Mouse (Mus musculus): Measurements from ENCODE around the gene Ccdc157.

Gene Ccdc157

DNA sequence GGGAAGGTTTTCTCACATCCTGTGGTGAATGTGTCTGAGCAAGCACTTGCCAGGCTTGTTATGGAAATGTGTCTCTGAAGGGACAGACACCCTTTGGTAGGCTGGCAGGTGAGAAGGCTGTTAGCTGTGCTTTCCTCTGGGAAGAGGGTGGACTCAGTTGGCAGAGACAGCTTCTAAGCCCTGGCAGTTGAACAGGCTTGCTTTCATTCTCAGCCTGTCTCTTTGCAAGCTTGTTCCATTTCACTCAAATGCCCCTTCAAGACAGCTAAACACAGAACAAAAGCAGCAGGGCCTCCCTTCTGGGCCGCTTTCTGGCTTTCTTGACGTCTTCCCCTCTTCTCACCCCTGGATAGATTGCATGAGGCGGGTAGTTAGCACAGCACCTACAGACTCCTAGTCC, 60.6 kb downstream of the Ccdc157 start:
- no peak for DNase-seq (ENCODE audit: low spot score)

GRCm38 (mm10) chr11:4098816-4099215, 61.3 kb downstream of the Ccdc157 start:
- no peak for DNase-seq (ENCODE audit: low spot score)

GRCm38 (mm10) chr11:4098120-4098519, 62.0 kb downstream of the Ccdc157 start:
- DNase-seq (ENCODE audit: low spot score): no peak

- no peak for DNase-seq (ENCODE audit: low spot score)
These were observed 62.9 kb downstream of the Ccdc157 start for GRCm38 (mm10) chr11:4097091-4097621.

DNA sequence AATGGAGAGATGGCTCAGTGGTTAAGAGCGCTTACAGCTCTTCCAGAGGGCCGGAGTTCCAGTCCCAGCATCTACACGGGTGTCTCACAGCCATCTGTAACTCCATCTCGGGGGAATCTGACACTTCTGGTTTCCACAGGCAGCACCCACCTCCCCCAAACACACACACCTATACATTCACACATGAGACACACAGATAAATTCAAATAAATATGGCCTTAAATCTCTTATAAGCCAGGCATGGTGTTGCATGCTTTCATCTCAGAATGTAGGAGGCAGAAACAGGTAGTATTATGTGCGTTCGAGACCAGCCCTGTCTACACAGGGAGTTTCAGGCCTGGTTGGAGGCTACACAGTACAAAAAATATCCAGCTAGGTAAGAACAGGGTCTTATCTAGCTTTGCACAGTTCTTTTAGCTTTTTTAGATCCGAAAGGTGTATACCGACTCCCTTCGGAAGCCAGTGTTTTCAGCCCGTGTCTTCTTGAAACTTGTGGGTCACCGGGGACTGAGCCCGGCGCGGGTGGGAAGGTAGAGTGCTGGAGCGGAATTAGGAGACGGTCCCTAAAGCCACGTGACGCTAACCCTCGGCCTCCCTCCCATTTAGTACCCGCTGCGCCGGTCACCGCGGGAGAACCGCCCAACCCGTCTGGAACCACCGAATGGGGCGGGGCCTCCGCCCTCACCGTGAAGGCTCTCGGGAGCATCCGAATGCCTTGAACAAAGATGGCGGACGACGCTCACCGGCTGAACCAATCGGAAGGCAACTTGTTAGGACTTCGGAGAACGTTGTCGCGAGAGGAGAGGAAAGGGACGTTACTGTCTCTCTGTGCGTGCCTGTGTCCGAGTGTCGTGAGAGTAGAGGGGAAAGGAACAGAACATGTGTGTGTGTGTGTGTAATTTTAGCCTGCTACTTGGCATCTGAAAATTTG, 63.8 kb downstream of the Ccdc157 start:
- DNase-seq (ENCODE audit: low spot score): peak; percentile 95

GRCm38 (mm10) chr11:4095171-4096053, 64.7 kb downstream of the Ccdc157 start, which contains the start of gene Mtfp1:
TSS of gene Mtfp1 (minus strand) at chr11:4095445.
- DNase-seq (ENCODE audit: low spot score): peak; percentile 45

GRCm38 (mm10) chr11:4094378-4095170, 65.5 kb downstream of the Ccdc157 start:
- peak; percentile 78 for DNase-seq (ENCODE audit: low spot score)

GRCm38 (mm10) chr11:4093459-4094377, 66.4 kb downstream of the Ccdc157 start:
- no peak for DNase-seq (ENCODE audit: low spot score)

Measured in spleen, adult 12 weeks (tissue).